Mouse (Mus musculus): ENCODE results near the gene Dlgap3.

The Dlgap3 gene

DNA sequence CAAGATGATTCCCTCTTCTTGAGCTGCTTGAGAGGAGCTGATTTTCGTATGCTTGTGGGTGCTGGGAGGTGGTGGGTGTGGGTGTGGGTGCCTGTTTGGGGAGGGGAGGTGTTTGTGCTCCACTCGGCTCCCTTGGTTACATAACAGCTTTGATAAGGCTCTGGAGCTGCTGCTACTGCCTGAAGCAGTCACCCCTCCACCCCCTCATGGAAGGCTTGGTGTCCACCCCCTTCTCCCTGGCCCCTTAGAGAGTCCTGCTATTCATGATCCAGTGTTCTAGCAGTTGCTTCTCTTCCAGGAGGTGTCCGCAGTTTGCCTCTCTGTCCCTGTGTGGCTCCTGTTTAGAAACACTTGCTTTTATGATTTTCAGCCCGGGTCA is 5.9 kb downstream of the Dlgap3 start:
- DNase-seq = no peak

DNA sequence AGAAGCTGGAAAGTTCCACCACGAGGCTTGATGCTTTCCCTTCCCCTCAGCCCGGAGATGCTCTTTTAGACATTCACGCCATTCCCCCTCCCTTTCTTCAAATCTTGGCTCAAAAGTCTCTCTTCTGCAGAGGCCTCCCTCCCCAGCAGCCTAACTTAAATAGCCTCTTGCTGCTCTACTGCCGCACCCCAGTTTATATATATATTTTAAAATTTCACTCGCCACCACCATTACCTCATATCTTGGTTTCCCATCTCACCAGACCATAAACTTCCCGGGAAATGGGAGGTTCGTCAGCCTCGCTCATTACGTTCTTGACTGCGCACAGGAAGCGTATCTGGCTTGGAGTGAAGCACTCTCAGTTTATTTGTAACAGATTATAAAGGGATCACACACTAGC is 9.0 kb downstream of the Dlgap3 start:
- DNase-seq = no peak

DNA sequence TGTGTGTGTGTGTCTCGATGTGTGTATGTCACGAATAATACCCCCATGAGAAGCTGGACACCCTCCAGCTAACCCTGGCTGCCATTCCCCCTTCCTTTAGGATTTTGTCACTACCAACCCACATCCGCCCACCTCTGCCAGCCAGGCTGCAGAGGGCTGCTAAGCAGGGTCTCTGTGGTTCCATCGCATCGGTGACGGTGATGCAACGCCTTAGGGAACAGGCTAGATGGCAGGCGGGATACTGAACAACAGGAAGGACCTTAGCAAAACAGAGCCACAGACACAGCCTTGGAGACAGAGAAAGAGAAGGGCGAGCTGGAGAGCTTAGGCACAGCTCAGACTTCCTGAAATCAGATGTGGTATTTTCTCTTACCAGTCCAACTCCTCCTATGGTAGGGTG is 9.7 kb downstream of the Dlgap3 start:
- DNase-seq = no peak

DNA sequence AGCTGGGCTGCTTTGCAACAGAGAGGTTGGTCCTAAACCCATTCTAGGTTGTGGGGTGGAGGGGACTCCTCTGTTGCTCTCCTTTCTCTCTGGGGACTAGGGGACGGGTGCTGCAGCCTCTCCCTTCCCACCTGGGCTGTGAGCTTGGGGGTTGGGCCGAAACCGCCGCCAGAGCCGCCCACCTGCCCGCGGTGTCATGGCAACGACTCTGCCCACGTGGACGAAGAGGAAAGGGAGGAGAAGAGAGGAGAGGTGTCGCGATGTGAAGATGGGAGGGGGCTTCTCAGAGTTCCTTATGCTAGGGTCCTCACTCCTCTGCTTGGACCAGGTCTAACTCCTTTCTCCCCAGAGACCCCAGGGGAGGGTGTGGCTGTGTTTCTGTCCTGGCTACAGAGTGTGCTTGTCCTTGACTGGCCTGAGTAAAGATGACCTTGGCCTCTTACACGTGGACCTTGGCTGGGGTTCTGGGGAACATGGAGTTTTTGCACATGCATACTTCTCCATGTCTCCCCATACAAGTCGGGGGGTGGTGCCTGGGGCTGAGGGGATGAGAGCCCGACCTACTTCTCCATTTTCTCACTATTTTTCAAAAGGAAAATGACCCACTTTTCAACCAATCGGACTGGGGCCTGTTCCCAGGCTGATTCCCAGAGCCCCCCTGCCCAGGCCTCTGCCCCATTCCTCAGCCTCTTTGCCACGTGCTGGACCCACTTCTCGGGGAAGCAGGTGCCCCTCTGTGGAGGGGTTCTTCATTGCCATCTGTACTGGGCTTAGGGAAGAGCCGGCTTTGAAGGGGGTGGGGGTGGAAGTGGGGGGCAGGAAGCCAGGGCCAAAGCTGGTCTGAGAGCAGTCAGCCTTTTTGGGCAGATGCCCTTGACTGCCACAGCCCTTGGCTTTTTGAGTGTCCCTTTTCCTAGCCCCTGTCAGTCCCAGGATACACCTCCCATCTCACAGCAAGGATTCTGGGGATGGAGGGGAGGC is 10.8 kb downstream of the Dlgap3 start:
- no peak for DNase-seq

DNA sequence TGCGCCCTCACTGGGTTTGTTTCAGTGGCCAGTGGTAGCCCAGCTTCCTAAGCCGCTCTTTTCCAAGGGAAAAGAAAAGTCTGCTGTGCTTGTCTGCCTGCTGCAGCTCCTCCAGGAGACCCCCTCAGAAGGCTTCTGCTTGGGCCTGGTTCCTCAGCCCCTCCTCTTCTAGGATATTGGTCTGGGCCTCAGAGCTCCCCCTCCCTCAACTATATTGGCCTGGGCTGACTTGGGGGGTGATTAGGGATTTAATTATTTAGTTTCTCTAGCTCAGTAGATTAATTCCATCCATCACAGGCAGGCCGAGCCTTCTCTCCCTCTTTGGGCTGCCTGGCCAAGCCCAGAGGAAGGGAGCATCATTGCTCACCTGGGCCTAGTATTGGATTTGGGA is 11.4 kb downstream of the Dlgap3 start:
- no peak for DNase-seq

DNA sequence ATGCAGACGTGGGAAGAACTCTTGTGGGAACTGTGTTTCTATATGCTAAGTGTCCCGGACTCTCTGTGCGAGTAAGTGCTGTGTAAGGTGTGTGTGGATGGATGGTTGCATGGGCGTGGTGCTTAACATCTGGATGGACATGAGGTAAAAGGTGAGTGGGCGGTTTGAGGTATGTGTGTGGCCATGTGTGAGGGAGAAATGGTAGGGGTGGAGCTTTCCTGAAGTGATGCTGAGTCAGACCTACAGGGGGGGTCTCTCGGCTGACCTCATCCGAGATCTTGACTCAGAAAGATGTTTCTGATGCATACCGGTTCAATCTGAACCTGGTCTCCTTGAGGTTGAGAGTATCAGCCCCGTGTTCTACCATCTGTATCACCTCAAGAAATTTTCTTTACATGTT is 12.0 kb downstream of the Dlgap3 start:
- no peak for DNase-seq

DNA sequence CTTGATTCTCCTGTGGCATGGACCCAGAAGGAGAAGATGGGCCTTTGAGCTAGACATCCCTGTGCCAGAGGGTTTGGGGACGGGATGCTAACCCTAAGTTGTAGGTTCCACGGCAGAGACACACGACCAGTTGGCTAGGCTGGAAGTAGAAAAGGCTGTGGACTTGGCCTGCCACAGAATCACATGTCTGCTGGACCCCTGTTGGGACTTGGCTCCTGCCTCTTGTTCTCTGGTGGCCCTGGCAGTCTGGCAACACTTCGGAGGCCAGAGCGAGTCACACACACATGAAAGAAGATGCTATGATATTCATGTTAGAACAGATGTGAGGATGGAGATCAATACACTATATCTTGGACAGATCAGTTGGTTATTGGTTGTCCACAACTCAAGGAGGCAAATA is 14.9 kb downstream of the Dlgap3 start:
- no peak for DNase-seq

DNA sequence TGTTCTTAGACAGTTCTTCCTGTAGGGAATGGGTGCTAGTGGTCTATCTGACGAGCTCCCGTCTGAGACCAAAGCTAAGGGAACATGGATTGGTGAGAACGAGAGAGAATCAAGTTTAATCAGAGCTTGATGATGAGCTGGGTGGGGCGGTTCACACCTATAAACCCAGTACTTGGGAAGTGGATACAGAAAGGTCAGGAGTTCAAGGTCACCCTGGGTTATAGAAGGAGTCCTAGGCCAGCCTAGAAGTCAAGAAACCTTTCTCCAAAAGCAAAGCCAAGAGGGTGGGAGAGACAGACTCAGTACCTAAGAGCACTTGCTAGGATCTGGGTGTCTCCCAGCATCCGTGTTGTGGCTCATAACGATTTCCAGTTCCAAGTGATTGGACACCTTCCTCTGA is 21.9 kb downstream of the Dlgap3 start:
- no peak for DNase-seq

DNA sequence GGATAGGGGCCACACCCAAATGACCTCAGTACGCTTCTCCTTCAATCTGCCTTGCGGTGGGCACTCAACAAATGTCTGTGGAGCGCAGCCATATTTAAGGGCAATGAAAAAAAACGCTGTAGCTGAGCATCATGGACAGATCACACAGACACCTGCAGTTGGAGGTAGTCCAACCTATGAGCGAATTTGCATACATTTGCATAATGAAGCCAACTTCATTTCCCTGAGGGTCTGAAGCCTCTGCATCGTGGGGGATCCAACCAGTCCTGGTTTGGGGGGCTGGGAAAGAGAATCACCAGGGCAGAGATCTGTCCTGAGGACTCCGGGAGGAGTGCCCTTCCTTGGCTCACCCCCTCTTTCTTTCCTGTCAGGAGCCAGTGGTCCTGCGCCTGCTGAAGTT is 23.7 kb downstream of the Dlgap3 start:
- DNase-seq = no peak

DNA sequence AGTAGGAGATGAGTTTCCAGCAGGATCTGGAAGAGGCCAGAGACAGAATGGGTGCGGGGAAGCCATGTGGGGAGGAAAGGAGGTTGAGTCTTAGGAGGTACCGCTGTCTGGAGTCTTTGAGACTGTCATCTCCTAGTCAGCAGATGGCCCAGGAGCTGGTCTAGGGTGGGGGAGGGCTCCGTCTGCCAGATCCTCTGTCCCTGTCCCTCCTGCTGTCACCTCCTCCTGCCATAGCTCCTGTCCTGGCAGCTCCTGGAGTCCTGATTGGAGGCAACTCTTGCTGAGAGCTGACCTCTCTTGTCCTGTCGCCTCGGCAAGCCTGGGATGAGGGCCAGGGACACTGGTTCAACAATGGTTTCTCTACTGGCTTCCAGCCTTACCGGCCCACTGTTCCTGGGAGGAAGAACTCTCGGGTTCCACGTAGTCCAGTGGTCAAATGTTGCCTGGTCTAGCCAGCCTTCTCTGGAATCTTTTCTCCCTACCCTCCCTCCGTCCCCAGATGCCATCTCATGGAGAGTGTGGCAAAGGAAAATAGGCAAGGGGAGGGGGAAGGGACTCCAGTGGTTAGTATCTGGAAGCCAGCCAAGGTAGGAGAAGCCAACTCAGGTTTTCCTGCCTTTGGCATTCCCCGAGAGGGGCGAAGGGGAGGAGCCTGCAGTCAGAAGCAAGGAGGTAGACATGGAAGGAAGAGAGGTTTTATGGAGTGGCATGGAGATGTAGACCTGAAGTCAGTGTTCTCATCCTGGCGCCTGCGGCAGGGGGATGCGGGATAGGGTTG is 24.6 kb downstream of the Dlgap3 start:
- no peak for DNase-seq

DNA sequence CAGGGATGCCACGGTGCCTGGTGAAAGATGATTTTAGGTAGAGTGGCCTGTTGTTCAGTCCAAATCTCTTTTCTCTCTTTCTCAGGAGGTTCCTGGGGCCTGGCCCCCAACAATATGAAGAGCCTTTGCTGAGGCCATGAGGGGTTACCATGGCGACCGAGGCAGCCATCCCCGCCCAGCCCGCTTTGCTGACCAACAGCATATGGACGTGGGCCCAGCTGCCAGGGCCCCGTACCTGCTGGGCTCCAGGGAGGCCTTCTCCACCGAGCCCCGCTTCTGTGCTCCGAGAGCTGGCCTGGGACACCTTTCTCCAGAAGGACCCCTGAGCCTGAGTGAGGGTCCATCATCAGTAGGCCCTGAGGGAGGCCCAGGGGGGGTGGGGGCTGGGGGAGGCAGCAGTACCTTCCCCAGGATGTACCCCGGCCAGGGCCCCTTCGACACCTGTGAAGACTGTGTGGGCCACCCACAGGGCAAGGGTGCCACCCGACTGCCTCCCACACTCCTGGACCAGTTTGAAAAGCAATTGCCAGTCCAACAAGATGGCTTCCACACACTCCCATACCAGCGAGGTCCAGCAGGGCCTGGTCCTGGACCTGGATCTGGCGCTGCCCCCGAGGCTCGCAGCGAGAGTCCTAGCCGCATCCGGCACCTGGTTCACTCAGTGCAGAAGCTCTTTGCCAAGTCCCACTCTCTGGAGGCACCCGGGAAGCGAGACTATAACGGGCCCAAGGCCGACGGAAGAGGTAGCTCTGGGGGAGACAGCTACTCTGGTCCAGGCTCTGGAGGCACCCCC is 25.7 kb downstream of the Dlgap3 start:
- DNase-seq = no peak

DNA sequence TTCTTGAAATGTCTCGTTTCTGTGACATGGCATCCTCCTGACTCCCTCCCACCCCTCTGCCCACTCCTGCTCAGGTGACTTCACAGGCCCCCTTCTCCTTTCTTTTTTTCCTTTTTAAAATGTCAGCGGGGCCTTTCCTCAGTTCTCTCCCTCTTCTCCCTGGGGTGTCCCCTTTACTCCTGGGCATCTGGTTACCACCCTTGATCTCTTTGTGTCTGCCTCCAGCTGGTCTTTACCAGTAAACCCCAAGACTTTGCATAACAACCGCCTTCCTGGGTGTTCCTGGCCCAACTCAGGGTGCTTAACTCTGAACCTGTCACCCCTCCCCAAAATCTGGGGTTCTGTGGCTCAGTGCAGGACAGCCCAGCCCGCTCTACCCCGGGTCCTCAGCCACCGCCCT is 29.6 kb downstream of the Dlgap3 start:
- no peak for DNase-seq

DNA sequence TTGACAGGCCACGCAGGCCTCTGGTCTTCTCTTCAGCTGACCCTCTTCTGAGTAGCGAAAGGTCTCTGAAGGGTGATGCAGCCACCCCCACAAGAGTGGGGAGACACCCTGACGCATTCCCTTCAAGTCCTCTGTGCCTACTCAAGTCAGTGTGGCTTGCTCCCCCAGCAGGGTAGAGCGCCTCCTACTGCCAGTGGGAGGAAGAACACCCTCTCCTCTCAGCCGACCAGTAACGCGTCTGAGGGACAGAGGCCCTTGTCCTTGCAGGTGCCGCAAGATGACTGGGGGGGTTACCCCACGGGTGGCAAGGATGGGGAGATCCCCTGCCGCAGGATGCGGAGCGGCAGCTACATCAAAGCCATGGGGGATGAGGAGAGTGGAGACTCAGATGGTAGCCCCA is 30.4 kb downstream of the Dlgap3 start:
- DNase-seq = no peak

DNA sequence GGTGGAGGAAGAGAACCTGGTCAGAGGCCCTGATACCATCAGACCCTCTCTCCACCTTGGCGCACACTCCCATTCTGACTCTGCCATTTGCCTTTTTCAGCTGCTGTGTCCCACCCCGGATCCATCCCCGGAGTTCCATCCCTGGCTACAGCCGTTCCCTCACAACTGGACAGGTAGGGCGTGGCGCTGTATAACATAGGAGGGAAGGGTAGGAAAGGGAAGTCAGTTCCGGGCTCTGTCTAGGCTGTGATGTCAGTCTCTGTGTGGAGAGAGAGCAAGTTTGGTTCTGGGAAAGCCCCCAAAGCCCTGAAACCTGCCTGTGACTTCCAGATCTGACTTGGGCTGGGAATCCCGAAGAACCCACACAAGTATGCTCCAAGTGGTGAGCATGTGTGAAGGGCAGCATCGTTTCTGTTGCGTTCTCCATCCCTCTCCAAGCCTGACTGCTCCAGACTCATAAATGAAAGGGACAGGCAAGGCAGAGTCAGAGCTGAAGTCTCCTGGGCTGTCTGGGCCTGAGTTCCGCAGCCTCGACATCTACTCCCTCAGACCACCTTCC is 31.2 kb downstream of the Dlgap3 start:
- DNase-seq = no peak

DNA sequence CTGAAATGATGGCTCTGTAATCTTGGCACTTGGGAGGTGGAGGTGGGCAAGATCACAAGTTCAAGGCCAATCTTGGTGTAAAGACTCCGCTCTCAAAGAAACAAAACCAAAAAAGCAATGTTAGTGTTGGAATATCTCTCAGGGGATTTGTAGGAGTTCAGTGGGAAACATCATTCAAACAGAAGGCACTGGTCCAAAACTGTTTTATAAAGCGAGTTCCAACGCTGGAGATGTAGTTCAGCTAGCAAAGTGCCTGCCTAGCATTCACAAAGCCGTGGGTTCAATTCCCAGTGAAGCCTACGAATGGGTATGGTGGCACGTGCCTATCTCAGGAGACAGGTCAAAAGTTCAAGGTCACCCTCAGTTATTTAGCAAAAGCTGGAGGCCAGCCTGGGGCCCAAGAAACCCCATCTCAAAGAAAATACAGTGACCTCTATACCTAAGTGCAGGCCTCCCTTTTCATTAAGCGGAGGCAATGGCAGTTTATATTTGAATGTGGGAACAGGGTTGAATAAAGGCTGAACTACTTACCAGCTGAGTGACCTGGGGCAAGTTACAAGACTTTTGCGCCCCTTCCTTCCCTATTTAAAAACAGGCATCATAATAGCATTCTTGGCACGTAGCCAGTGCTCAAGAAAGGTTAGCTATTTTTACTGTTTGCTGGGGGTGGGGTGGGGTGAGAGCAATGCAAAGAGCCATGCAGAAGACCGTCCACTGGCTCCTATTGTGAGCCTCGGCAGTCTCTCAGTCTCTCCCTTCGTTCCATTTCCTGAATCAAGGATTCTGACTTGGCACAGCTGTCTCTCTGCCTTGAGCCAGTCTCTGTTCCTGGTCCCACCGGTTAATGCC is 32.0 kb downstream of the Dlgap3 start:
- no peak for DNase-seq

DNA sequence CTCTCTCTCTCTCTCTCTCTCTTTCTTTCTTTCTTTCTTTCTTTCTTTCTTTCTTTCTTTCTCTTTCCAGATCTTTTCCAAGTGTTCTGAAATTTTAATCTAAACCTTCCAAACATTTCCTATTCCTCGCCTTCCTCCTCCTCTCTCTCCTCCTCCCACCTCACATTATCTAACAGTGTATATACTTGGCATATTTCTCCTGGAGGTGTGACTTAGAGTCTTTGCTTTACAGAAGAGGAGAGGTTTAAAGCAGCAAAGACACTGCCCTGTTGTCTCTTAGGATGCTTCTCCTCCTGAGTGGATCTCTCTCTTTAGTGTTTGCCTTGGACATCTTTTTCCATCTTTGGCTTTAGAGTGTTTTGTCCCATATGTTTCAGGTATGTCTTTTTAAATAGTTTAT is 34.1 kb downstream of the Dlgap3 start:
- no peak for DNase-seq

DNA sequence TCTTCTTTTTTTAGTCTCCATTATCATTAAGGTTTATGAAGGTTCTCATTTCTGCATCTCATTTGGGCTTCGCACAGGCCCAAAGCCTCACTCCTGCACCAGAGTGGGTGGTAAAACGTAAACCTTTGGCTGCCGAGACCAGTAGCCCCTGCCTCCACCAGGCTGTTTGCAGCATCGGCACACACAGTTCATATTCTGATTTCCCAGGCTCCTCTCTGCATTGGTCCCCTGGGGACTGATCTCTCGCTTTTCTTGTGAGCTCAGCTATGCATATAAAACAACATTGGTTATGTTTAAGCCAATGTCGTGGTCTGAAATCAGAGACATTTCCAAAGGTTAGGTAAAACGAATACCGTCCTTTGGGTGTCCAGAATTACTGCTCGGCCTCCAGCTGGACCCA is 42.3 kb downstream of the Dlgap3 start:
- DNase-seq = no peak

DNA sequence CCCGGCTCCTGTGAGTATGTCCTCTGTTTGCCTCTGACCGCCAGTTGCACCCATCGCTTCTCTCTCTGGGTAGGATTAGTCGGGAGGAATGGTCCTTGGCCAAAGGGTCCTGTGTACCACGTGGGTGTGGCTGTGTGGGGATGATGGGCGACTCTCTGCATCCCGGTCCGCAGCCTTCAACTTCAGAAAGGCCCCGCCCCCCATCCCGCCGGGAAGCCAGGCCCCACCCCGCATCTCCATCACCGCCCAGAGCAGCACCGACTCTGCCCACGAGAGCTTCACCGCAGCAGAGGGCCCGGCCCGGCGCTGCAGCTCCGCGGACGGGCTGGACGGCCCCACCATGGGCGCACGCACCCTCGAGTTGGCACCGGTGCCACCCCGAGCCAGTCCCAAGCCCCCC is 45.5 kb downstream of the Dlgap3 start:
- DNase-seq = no peak

DNA sequence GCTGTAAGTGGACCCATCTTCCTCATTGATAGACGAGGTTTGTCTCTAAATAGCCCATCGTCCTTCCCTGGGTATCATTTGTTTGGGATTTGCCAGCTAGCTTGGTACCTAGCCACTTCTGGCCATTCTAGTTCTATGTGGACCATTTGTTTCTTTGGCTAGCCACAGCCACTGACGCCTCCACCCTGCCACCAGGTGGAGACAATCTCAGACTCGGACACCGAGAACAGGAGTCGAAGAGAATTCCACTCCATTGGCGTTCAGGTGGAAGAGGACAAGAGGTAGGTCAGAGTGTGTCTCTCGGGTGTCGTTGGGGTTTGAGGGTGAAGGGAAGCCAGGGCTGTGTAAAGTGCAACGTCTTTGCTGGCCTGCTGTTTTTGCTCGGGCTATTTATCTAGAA is 46.1 kb downstream of the Dlgap3 start:
- DNase-seq = no peak

DNA sequence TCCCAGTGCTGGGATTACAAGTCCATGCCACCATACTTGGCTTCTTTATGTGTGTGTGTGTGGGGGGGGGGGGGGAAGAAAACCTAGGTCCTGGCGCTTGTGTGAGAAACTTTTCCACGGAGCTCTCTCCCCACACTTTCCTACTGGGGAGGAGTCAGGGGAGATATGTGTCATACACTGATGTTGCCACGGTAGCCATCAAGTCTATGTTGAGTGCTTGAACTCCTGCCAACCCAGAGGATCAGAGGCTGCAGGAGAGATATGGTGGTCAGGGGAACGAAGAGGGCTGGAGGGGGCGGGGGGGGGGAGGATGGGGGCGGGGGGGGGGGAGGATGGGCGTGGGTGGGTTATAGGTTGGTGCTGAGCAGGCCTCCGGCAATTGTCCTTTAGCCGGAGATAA is 46.8 kb downstream of the Dlgap3 start:
- no peak for DNase-seq

DNA sequence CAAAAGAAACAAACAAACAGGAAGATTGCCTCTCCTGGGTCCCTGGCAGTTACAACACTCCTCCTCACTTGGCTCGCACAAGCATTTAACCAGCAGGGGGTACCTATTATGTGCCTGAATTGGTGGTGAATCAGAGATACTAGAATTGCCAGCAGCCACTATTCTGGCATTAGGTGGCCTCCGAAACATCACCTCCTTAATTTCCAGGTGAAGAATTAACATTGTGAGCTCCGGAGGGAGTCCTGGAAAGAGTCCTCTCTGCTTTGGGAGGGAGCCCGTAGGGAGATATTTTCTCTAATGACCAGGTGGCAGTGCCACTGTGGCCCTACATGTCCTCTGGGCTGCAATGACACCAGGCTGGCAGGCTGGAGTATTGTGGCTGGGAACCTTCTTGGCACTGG is 47.2 kb downstream of the Dlgap3 start:
- no peak for DNase-seq

DNA sequence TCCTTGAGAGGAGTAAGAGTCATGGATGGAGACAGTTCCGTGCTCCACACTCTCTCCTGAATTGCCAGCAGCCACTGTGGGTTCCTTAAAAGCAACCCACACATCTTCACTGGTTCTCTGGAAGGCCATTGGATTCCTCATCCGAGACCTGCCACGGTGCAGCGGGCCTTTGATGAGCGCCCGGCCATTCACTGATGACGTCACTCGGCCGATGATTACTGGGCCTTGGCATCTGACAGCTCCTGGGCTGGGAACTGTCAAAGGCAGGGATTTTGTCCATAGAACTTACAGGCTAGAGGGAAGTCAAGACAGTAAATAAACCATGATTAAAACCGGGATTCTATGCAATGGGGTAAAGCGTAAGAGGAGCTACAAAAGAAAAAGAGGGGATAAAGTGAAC is 48.0 kb downstream of the Dlgap3 start:
- DNase-seq = no peak
